Mouse (Mus musculus) intestine, embryonic 15.5 days (tissue): ENCODE results near the gene Trpm8. TPM values are rescaled to one million over a fixed set of nuclear protein-coding genes. Genes with fewer than 3 reads are reported as not detected.

Experiments used
- polyA plus RNA-seq: library from polyadenylated mRNA; unstranded; fragments of >200 nt; fragmentation: Nextera tagmentation; extraction: Ambion mirVana; gene quantifications from 2 replicates; pipeline ENCODE4 v1.2.1, GENCODE M21; 2015

Trpm8 gene
- polyA plus RNA-seq, 1 experiment from 2014 or later = not detected

Other genes starting within 250 kb of the Trpm8 start
- not detected in 2 replicates for gene Ugt1a10, start 222.3 kb upstream of the Trpm8 start, polyA plus RNA-seq
- gene Ugt1a9, start 206.9 kb upstream of the Trpm8 start, polyA plus RNA-seq = 5.6 and 8.0 TPM in 2 replicates
- gene Ugt1a8, start 189.8 kb upstream of the Trpm8 start, polyA plus RNA-seq = not detected in 2 replicates
- 49.1 and 49.8 TPM in 2 replicates for gene Ugt1a7c, start 182.6 kb upstream of the Trpm8 start, polyA plus RNA-seq
- 0.29 and 0.36 TPM in 2 replicates for gene Ugt1a6b, start 174.4 kb upstream of the Trpm8 start, polyA plus RNA-seq
- 7.9 and 10.3 TPM in 2 replicates for gene Ugt1a6a, start 142.9 kb upstream of the Trpm8 start, polyA plus RNA-seq
- gene Ugt1a5, start 111.6 kb upstream of the Trpm8 start, polyA plus RNA-seq = not detected in 2 replicates
- gene Ugt1a2, start 77.1 kb upstream of the Trpm8 start, polyA plus RNA-seq = 0.14 and 0.18 TPM in 2 replicates
- 6.1 and 8.3 TPM in 2 replicates for gene Dnajb3, start 71.9 kb upstream of the Trpm8 start, polyA plus RNA-seq
- gene Ugt1a1, start 65.7 kb upstream of the Trpm8 start, polyA plus RNA-seq = 29.2 and 30.1 TPM in 2 replicates
- 0.88 and 1.0 TPM in 2 replicates for gene Mroh2a, start 50.7 kb upstream of the Trpm8 start, polyA plus RNA-seq
- 158 and 160 TPM in 2 replicates for gene Hjurp, start within 50 bp of the Trpm8 start, polyA plus RNA-seq
- gene Spp2, start 129.3 kb downstream of the Trpm8 start, polyA plus RNA-seq = 9.5 and 11.6 TPM in 2 replicates
- gene Glrp1, start 232.4 kb downstream of the Trpm8 start, polyA plus RNA-seq = not detected in 2 replicates